Mouse (Mus musculus) brown adipose tissue, adult 24 weeks (tissue): ENCODE data around the gene Slc39a13. TPM values are rescaled to one million over a fixed set of nuclear protein-coding genes. Genes with fewer than 3 reads are reported as not detected.
A peak's percentile ranks its signal among the peaks of the same experiment; 100 is the strongest.
"Not testable (repeated sequence)": the region's sequence is repeated elsewhere in the genome, so short reads cannot be mapped to it uniquely, and the experiment has no call there.

Source experiments
- H3K27ac ChIP-seq: fragments of 200-500 bp; replicated peaks from 2 replicates; pipeline ENCODE4 v1.5.1; 2012; ENCODE audit warnings: low read depth, mild to moderate bottlenecking, low read length
- H3K4me1 ChIP-seq: fragments of 200-500 bp; 2 replicates; pipeline ENCODE4 v1.6.1; 2012; ENCODE audit warnings: low read length, mixed read lengths; ENCODE audit not compliant: control insufficient read depth, insufficient read depth, insufficient read length
- H3K4me3 ChIP-seq: fragments of 200-500 bp; 2 replicates; pipeline ENCODE4 v1.5.1; 2012; ENCODE audit warnings: low read depth, mild to moderate bottlenecking, low read length, moderate library complexity; ENCODE audit not compliant: insufficient read depth
- polyA plus RNA-seq: library from polyadenylated mRNA; stranded (reverse); fragments of >200 nt; gene quantifications from 2 replicates; pipeline ENCODE4 v1.2.4, GENCODE M21; 2012; ENCODE audit not compliant: missing spikeins, insufficient read depth, insufficient read length

The Slc39a13 gene
- polyA plus RNA-seq, 1 experiment = 22.4 TPM

GRCm38 (mm10) chr2:91062779-91063606, 7.2 kb downstream of the Slc39a13 start:
- no peak overlapping the region; the same call in 1 of the 2 replicates for H3K27ac ChIP-seq
- H3K4me1 ChIP-seq = no peaks in the 10 kb centered on the region
- H3K4me3 ChIP-seq = no peak overlapping the region

- Histone ChIP-seq H3K4me3 (no peak overlapping the region), H3K27ac (no peak overlapping the region)
Observed at GRCm38 (mm10) chr2:91061849-91062481, 8.3 kb downstream of the Slc39a13 start.

GRCm38 (mm10) chr2:91060544-91061355, 9.5 kb downstream of the Slc39a13 start:
- Histone ChIP-seq H3K4me3 (no peak overlapping the region), H3K4me1 (no peaks in the 10 kb centered on the region), H3K27ac (no peak overlapping the region)

More at GRCm38 (mm10) chr2:91061849-91062481, 8.3 kb downstream of the Slc39a13 start:
- H3K4me1 ChIP-seq = no peaks in the 10 kb centered on the region

GRCm38 (mm10) chr2:91059376-91059775, 10.8 kb downstream of the Slc39a13 start:
- H3K4me3 ChIP-seq = no peak overlapping the region
- no peak overlapping the region for H3K27ac ChIP-seq
- no peaks in the 10 kb centered on the region for H3K4me1 ChIP-seq

- Histone ChIP-seq H3K4me3 (no peak overlapping the region), H3K4me1 (no peaks in the 10 kb centered on the region), H3K27ac (no peak overlapping the region)
Observed at GRCm38 (mm10) chr2:91058435-91058834, 11.8 kb downstream of the Slc39a13 start.

- Histone ChIP-seq H3K4me3 (peak within 1 kb of the TSS; percentile 93), H3K27ac (peak within 1 kb of the TSS; percentile 98), H3K4me1 (no peaks in the 10 kb centered on the region)
Observed at GRCm38 (mm10) chr2:91053934-91054382, 16.3 kb downstream of the Slc39a13 start, which contains the start of gene Psmc3. Psmc3 (plus strand) TSS chr2:91054009.

GRCm38 (mm10) chr2:91053181-91053933, 16.9 kb downstream of the Slc39a13 start:
- H3K4me1 ChIP-seq = no peaks in the 10 kb centered on the region
- H3K4me3 ChIP-seq = peak overlapping the region; percentile 64
- H3K27ac ChIP-seq = no peak overlapping the region

GRCm38 (mm10) chr2:91052752-91053151, 17.5 kb downstream of the Slc39a13 start:
- no peak overlapping the region for H3K4me3 ChIP-seq
- no peak overlapping the region for H3K27ac ChIP-seq
- H3K4me1 ChIP-seq = no peaks in the 10 kb centered on the region

- H3K27ac ChIP-seq = no peak overlapping the region
- no peak overlapping the region for H3K4me3 ChIP-seq
- no peaks in the 10 kb centered on the region for H3K4me1 ChIP-seq
Observed at GRCm38 (mm10) chr2:91051917-91052316, 18.3 kb downstream of the Slc39a13 start.

- Histone ChIP-seq H3K4me3 (no peak overlapping the region), H3K27ac (no peak overlapping the region), H3K4me1 (no peaks in the 10 kb centered on the region; the same call in 1 of the 2 replicates)
Observed at GRCm38 (mm10) chr2:91047359-91047758, 22.9 kb downstream of the Slc39a13 start.

- not testable (repeated sequence) for H3K4me3 ChIP-seq, H3K27ac ChIP-seq, H3K4me1 ChIP-seq
Observed at GRCm38 (mm10) chr2:91045805-91046204, 24.4 kb downstream of the Slc39a13 start.

- no peaks in the 10 kb centered on the region; the same call in 1 of the 2 replicates for H3K4me1 ChIP-seq
- no peak overlapping the region for H3K27ac ChIP-seq
Observed at GRCm38 (mm10) chr2:91044727-91045126, 25.5 kb downstream of the Slc39a13 start.

GRCm38 (mm10) chr2:91042651-91043398, 27.4 kb downstream of the Slc39a13 start:
- Histone ChIP-seq H3K4me3 (no peak overlapping the region), H3K4me1 (no peaks in the 10 kb centered on the region; the same call in 1 of the 2 replicates), H3K27ac (no peak overlapping the region)

More at GRCm38 (mm10) chr2:91044727-91045126, 25.5 kb downstream of the Slc39a13 start:
- H3K4me3 ChIP-seq = no peak overlapping the region

- Histone ChIP-seq H3K4me1 (no peaks in the 10 kb centered on the region; the same call in 1 of the 2 replicates), H3K4me3 (no peak overlapping the region), H3K27ac (no peak overlapping the region)
Observed at GRCm38 (mm10) chr2:91041786-91042185, 28.4 kb downstream of the Slc39a13 start.
